Mouse (Mus musculus): Measurements from ENCODE around the gene Tspan2. TPM values are rescaled to one million over a fixed set of nuclear protein-coding genes. Genes with fewer than 3 reads are reported as not detected.

The Tspan2 gene
- total RNA-seq, 2 experiments from 2014 or later: 8.7 to 13.8 TPM

DNA sequence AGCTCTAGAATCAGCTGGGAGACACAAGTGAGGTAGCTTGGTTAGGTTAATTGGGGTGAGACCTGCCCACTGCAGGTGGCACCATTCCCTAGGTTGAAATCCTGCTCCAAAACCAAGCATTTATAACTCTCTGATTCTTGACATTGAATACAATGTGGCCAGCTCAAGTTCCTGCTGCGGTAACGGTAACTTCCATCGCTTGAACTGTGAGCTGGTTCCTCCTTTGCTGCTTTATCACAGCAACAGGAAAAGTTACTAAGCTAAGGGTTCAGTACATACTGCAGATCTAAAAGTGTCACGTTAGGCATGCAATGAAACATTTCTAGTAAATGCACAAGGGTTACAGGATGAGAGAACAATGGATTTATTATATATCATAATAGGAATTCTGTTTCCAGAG, 1.7 kb upstream of the Tspan2 start:
- ATAC-seq (replicated peaks; ENCODE audit: low FRiP score, poor library complexity, severe bottlenecking): no peak

DNA sequence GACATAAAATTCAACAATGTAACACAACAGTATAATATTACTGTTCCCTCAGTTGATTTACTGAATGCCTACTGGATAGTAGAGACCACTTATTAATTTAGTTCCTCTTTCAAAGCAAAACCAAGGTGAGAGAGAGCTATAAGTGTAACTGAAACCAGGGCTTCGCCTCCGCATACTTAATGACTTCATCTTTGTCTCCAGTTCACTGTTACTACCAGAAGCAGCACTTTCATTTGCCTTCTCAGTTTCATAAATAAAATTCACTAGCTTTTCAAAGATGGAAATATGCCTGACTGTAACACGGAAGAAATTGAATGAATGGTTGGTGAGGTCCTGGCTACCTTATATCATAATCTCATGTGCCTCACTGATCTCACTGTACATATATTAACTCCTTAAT, 1.3 kb upstream of the Tspan2 start:
- ATAC-seq (replicated peaks; ENCODE audit: low FRiP score, poor library complexity, severe bottlenecking): no peak

DNA sequence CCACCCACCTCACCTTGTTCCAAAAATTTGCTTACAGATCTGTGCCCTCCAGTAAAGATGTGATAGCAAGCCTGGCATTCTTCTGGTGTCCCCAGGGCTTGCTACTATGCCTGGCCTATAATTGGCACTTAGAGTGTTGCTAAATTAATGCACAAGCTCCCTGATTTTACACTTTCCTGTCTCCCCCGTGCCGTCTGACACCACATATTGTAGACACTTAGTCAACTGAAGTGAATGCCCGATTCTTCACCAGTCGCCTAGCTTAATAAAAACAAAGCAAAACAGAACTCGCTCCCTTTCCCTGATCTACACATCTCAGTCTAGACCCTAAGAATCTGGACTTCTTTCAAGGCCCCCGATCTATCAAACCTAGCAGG, 405 bp upstream of the Tspan2 start:
- no peak for ATAC-seq (replicated peaks; ENCODE audit: low FRiP score, poor library complexity, severe bottlenecking)

DNA sequence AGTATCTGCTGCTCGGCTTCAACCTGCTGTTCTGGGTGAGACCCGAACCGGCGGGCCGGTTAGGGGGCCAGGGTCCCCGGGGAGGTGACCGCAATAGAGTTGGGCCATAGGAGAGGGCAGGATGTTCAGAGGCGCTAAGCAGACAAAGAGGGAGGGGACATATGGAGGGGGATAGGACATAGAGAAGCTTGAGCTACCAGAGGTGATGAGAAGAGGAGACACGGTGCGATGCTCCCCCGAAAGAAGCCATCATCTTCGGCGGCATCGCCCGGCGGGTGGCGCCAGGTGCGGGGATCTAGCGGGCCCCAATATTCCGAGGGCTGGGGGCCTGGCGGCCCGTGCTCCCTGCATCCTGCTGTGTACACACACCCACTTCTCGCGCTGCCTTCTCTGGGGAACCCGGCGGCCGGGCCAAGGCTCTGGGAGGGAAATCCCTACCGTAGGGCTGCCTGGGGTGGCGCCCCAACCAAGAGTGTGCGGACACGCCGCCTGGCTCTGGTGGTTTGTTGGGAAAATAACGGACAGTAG, 766 bp downstream of the Tspan2 start:
- ATAC-seq (replicated peaks; ENCODE audit: low FRiP score, poor library complexity, severe bottlenecking): no peak

DNA sequence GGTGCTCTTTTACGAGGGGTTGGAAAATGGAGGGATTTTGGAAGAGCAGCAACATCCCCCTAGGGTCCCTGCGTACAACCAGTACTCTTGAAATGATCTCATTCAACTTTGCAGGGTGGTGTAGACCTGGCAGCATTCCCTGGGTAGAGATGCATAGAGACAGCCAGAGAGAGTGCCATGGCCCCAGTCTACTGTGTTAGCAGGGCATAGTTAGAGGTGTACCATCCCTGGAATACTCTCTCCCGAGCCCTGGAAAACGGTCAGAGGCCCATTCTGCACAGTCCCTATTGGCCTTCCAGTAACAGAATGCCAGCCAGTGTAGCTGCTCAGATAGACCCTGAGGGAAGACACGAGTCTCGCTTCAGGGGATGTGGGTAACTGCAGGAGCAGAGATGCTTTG, 1.3 kb downstream of the Tspan2 start:
- ATAC-seq (replicated peaks; ENCODE audit: low FRiP score, poor library complexity, severe bottlenecking): no peak

DNA sequence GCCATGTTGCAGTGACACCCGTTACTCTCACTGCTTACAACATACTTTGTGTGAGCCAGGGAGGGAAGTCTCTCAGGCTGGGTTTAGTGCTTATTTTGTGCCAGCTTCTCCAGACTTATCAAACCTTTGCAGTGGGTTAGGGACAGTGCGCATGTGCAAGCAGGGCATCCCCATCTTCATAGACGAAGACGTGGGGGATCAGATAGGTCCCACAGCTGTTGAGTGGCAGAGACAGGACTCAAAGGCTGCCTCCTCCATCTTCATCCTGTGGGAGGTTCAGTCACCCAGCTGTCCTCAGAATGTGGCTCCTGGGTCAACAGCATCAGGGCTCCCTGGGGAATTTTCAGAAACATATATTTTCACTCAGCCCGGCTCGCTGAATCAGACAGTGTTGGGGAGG, 2.1 kb downstream of the Tspan2 start:
- ATAC-seq (replicated peaks; ENCODE audit: low FRiP score, poor library complexity, severe bottlenecking): no peak

DNA sequence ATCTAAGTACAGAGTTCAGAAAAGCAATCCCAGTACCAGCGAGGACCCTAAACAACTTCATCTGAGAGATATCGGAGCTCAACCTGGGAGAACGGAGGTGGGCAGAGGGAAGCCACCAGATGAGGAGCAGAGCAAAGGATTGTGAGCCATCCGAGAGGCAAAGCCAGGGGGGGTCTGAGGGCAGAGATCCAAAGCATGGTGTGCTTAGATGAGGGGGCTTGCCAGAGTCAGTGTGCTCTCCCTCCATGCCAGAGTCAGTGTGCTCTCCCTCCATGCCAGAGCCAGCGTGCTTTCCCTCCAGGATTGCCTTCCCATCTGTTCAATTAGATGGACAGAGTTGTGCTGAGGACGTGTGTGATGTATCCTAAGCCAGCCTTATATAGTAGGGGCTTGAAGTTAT, 2.8 kb downstream of the Tspan2 start:
- ATAC-seq (replicated peaks; ENCODE audit: low FRiP score, poor library complexity, severe bottlenecking): no peak

DNA sequence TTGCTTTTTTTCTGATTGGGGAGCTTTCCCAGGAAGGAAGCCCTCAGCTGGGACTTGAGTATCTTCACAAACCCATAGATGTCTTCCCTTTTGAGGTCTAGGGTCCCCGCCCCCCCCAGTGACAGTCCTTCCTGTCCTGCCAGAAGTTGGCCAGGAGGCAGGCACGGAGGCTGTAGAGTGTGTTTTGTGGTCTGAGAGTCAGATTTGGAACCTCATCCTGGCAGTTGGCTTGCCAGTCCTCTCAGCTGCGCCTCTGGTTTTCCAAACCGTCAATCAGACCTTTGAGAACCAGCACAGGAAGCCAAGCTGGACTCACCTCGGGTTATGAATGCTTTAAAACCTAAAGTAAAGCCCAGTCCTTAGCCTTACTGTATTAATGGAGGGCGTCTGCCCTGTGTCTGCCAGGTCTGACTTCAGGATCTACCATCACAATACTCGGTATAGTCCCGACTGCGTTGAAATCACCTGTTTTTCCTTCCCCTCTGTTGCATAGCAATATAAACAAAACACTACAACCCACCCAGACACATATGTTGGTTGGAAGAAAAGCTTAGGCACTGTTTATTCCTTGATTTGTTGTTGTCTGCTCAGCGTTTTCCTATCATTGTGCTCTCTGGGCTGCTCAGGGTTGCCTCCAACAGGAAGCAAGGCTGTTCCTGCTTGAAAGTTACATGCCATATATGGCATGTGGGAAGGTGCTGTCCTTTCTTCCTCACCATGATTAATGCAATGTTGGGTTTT, 4.0 kb downstream of the Tspan2 start:
- no peak for ATAC-seq (replicated peaks; ENCODE audit: low FRiP score, poor library complexity, severe bottlenecking)

DNA sequence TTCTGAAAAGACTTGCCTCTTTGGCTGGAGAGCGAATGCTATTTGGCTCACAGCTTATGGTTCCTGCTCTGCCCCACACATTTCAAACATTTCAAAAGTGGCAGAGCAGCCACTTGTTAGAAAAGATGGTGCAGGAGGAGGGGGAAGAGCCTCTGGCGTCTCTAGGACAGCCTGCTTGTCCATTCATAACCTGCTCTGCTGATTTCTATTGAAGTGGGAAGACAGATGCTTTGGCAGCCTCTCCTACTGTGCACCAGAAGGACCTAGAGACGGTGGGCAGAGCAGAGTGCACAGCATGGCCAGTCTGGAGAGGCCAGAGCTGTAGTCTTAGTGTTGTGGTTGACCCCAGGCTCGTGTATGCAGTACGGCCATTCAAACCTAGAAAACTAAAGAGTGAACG, 4.6 kb downstream of the Tspan2 start:
- ATAC-seq (replicated peaks; ENCODE audit: low FRiP score, poor library complexity, severe bottlenecking): no peak

DNA sequence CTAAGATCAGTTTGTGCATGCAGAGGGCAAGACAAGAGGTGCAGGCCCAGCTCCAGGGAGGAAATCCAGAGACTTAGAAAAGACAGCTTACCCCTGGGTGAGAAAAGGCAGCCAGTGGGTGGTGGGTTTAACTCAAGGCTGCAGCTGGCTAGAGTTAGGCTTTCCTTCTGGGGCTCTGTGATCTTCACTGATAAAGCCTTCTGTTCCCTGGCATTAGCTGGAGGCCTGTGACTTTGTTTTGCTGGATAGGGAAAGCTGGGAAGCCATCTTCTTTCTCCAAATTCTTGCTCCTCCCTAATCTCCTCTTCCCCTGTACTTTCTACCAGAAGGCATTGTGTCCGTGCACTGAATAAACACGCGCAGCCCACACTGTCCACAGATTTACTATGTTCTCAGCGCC, 8.4 kb downstream of the Tspan2 start:
- ATAC-seq (replicated peaks; ENCODE audit: low FRiP score, poor library complexity, severe bottlenecking): no peak

DNA sequence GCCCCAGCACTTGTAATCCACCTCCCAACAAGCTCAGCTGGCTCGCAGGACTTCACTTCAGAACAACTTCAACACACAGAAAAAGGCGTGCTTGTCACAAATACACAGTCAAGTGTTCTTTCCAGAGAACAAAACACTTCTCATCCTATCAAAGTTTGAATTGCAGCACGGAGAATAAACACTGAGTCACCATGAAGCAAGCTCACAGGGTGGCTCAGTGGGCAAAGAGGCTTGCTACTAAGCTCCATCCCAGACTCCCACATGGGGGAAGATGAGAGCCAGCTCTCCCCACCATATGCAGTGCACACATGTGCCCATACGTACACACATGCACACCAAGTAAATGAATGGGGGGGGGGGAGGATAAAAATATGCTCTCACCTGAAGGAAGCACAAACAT, 8.9 kb downstream of the Tspan2 start:
- no peak for ATAC-seq (replicated peaks; ENCODE audit: low FRiP score, poor library complexity, severe bottlenecking)

DNA sequence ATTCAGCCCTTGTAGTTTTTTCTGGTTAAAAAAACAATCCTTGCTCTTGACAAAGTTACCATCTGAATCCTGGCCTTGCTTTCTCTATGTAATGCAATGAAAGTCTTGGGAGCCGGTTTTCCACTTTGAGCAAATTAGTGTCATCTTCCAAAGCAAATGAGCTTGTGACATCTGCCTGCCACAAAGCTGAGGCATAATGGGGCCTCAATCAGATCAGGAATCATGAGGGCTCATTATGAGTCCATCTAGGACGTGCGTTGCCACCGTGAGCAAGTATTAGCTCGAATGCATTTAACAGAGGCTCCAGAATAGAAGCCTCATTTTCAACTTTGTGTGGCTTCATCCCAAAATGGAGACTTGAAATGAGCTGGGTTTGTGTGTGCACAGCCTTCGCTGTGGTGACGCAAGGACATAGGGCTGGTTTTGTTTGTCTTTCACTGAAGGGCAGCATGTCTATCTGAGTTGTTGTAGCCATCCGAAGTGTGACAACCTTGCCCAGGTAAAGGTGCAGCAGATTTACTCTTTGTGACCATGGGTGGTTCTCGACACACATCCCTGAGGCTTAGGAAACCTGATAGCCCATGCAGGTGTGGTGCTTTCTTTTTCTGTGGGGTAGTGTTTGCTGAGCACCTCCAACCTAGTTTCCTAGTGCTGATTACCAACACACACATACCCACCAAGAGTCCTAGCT, 9.6 kb downstream of the Tspan2 start:
- ATAC-seq (replicated peaks; ENCODE audit: low FRiP score, poor library complexity, severe bottlenecking): no peak

DNA sequence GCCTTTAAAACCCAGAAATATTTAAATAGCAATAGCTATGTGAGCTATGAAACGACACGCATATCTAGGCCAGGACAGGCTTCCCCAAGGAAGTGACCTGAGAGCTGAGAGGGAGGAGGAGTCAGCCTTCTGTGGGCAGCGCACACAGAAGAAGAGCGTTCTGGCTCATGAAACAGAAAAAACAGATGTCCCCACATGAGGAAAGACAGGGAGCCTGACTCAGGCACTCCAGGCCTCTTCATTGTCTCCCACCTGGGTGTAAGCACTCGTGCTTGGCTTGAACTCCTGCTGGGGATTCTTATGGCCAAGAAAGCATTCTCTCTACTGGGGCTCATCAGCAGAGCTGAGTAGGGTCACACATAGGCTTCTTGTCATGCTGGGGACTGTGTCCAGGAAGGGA, 10.3 kb downstream of the Tspan2 start:
- ATAC-seq (replicated peaks; ENCODE audit: low FRiP score, poor library complexity, severe bottlenecking): no peak

DNA sequence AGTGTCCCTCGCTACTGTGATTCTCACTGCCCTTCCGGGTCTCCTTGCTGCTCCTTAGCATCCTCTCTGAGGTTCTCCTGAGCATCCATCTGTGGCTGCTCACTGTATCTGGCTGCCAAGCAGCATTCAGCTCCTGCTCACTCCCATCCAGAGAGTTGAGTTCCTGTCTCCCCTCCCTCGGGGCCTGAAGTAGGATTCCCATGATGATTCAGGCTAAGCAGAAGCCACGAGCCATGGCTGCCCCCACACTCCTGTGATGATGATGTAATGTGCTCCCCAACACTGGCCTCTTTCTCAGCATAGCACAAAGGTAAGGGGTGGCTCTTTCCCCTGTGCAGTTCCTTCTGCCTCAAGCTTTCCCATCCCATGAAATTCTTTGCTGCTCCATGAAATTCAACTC, 11.8 kb downstream of the Tspan2 start:
- ATAC-seq (replicated peaks; ENCODE audit: low FRiP score, poor library complexity, severe bottlenecking): no peak

DNA sequence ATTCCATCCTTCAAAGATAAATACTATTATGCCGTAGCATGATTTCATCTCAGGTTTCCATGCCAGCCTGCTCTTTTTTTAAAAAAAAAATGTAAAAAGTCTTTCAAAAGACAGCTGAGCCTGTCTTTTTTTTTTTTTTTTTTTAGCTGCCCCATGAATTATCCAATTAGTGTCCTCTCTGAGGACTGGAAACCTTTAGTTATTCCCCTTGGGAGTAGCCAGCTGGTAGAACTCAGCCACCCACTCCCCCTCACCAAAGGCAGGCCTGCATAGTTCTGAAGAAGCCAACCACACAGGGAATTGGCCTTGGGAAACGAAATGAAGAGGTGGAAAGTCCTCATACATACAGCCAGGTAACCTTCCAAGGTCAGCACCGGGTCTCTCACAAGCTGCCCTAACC, 13.7 kb downstream of the Tspan2 start:
- ATAC-seq (replicated peaks; ENCODE audit: low FRiP score, poor library complexity, severe bottlenecking): no peak

DNA sequence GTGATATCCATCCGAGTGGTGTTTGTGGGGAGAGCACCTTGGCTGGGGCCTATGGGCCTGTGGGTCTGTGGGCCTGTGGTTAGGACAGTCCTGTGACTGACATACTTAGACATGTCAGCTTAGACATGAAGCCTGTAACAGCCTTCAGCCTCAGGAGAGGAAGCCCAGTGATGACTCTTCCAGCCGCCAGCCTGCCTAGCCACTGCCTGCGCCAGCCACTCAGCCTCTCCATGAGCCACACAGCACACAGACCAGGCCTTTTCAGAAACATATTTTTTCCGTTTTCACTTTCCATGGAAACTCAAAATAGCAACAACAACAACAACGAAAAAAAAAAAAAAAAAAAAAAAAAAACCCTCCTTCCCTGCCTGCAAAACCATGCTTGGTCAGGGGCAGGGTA, 14.4 kb downstream of the Tspan2 start:
- no peak for ATAC-seq (replicated peaks; ENCODE audit: low FRiP score, poor library complexity, severe bottlenecking)

DNA sequence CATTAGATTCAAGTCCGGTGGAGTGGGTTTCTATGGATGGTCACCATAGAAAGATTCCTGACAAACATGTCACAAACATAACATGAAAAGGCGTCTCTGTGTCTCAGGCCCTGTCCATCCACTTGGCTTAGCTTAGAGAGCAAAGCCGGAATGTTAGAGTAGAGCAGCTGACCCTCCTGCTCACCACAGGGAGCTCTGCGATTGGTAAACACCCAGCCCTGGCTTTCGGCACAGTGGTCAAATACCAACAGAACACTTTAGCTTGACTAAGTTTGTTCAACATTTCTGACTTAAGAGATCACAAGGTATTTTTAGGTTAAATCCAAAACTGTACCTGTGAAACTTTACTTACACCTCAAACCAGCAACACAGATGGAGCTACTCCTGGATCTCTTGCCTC, 16.8 kb downstream of the Tspan2 start:
- no peak for ATAC-seq (replicated peaks; ENCODE audit: low FRiP score, poor library complexity, severe bottlenecking)

DNA sequence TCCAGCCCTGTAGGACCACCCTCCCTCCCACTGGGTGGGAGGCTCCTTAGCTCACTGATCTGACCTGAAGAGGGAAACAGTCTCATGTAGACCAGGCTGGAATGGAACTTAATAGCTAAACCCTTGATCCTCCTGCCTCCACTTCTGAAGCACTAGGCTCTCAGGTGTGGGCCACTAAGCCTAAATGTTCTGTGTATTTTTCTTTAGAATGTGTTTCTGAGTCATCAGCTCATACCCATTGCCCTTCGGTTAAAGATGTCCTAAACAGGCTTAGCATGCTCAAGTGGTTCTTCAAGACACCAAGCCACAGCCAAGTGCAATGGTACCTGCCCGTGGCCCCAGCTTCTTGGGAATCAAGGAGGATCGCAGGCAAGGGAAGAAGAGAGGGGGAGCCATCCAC, 17.2 kb downstream of the Tspan2 start:
- no peak for ATAC-seq (replicated peaks; ENCODE audit: low FRiP score, poor library complexity, severe bottlenecking)

DNA sequence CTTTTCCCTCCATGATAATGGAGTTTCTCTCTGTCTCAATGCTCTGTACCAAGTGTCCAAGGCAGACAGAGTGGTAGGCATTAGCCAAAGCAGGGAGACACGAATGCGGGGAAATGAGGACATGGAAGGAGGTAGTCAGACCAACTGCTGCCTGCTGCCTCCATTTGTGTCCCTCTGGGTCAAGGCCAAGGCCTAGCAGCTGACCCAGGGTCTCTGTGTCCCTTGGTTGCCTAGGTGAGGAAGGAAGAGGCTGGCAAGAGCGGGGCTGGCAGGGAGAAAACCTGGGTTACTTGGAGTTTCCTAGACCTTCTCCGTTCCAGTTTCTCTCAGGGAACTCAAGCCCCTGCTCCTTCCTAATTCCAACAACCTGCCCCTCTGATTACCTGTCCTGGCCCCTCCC, 17.7 kb downstream of the Tspan2 start:
- ATAC-seq (replicated peaks; ENCODE audit: low FRiP score, poor library complexity, severe bottlenecking): no peak

DNA sequence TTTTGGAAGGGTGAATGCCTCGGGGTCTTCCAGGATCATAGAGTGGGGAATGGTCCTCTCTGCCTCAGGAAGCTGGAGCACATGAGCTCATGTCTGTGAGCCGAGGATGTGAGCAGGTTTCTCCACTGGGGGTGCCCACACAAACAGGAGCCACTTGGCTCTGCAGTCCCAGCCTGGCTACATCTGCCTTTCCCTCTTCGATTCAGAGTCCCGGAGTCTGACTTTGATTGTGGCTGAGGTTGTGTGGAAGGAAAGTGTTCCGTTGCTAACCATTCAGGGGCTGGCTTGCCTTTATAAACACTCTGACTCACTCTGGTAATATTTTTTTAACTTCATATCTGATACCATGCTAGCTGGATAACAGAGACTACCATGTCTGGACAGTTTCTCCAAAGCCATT, 18.1 kb downstream of the Tspan2 start:
- no peak for ATAC-seq (replicated peaks; ENCODE audit: low FRiP score, poor library complexity, severe bottlenecking)

DNA sequence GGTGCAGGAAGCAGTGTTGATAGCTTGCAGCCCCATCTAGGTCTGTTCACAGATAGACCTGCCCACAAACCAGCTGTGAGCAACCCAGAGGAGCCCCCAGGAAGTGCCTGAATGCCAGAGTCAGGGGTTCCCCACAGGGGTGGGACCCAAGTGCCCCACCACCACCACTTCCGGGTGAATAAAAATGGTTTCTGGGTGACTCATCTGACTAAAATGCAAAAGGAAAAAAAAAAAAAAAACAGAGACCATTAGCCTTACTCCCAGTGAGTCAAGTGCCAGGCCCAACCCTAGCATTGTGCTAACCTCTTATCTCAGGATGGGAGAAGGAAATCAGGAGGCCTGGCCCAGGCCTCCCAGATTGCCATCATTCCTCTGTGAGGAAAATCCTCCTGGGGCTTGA, 21.5 kb downstream of the Tspan2 start:
- no peak for ATAC-seq (replicated peaks; ENCODE audit: low FRiP score, poor library complexity, severe bottlenecking)

DNA sequence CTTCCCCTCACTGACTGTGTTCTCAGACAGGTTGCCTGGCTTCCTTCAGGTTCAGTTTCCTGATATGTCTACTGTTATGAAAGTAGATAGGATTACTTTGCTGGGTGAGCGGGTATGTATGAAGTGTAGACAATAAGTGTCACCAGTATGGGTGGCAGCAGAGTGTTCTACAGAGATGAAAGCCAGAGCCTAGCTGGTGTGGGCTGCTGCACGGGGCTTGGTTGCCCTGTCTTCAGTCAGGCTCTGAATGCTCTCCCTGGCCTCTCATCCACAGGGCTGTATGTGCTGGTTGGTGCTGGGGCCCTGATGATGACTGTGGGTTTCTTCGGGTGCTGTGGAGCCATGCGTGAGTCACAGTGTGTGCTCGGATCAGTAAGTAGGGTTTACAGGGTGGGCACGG, 22.7 kb downstream of the Tspan2 start:
- ATAC-seq (replicated peaks; ENCODE audit: low FRiP score, poor library complexity, severe bottlenecking): no peak
